Mouse (Mus musculus): ENCODE data around the gene Gpbar1.
"Not testable (repeated sequence)": the region's sequence is repeated elsewhere in the genome, so short reads cannot be mapped to it uniquely, and the experiment has no call there.

The Gpbar1 gene

DNA sequence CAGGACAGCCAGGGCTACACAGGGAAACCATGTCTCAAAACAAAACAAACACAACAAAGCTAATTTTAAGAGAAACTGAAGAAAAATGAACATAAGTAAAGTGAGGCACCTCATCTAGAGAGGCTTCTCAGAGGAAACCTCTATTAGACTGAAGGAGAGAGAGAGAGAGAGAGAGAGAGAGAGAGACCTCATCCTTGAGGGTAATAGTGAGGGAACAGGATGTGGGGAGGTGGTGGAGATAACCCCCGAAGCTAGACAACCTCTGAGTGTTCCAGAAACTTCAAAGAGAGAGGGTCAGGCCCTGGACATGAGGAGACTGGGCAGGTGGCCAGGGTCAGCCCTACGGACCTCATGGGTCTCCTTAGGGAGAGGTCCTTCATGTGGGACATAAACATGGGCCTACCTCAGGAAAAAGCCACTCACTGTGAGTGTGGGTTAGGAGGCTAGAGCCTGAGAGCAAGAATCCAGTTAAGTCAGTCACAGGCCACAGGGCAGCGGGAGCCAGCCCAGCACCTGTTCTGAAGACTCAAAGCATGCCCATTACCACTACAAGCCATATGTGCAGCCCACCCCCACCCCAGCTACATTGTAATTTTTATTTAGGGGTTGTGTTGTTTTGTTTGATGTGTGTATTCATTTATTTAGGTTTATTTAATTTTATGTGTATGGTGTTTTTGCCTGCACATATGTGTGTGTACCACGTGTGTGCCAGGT, 37.9 kb downstream of the Gpbar1 start:
- no peak for DNase-seq (ENCODE audit: low spot score in 2 of 2)

GRCm38 (mm10) chr1:74318711-74319110, 40.4 kb downstream of the Gpbar1 start:
- no peak for DNase-seq (ENCODE audit: low spot score in 2 of 2)

- no peak for DNase-seq (ENCODE audit: low spot score in 2 of 2)
Measured at GRCm38 (mm10) chr1:74321396-74321795, 43.0 kb downstream of the Gpbar1 start.

- DNase-seq (ENCODE audit: low spot score in 2 of 2), result not testable (repeated sequence)
Measured at GRCm38 (mm10) chr1:74326916-74327315, 48.6 kb downstream of the Gpbar1 start.
